Mouse (Mus musculus): ENCODE measurements around the gene Clasp1. TPM values are rescaled to one million over a fixed set of nuclear protein-coding genes. Genes with fewer than 3 reads are reported as not detected.

Gene Clasp1
- 12.1 and 13.4 TPM in 2 replicates for polyA plus RNA-seq (2015; fragmentation: Nextera tagmentation; extraction: Ambion mirVana)

DNA sequence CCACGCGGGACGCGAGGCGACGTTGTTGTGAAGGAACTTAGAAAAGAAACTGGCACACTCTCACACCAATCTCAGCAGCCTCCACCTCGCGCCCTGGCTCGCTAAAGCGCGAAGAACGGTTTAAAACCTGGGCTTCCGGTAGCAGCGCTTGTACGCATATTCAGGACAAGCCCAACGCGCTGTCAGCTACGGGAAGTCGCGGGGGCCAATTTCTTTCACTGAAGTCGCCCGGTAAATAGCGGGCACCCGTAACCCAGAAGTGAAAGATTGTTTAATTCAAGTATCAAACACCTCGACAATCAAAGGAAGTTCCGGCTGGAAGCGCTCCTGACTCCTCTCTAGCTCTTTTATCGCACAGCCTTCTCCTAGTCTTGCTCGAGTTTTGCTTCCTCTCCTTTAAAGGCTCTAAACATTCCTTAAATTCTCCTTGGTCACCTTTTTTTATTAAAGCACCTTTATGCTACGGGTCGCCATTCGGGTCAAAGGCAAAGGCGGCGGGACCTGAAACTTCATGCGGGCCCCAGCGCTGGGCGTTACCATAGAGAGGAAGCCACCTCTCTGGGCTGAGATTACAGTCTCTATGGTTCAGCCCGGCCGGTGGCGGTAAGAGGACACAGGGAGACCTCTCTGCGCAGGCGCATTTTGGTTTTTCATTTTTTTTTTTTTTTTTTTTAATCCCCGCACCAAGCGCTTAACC is at the start of gene Clasp1:
Clasp1 (plus strand) TSS at position 302 of the 697 bp plus-strand sequence.
- peak within 1 kb of the TSS; percentile 95 for H3K27ac ChIP-seq
- no peaks in the 10 kb centered on the region for H3K27me3 ChIP-seq
- peak within 1 kb of the TSS; percentile 96 for H3K9ac ChIP-seq
- H3K4me1 ChIP-seq (replicated peaks): peaks cover 30% of the 10 kb centered on the region
- WGBS (ENCODE audit: insufficient replicate concordance): 0% methylated on average over 44 of the region's 44 CpGs
- ATAC-seq (ENCODE audit: low read depth) (peak; percentile 97), DNase-seq (peak; percentile 91)
- no peaks in the 10 kb centered on the region for H3K36me3 ChIP-seq
- H3K9me3 ChIP-seq (replicated peaks): no peaks in the 10 kb centered on the region
- H3K4me2 ChIP-seq: peak within 1 kb of the TSS; percentile 86
- H3K4me3 ChIP-seq (replicated peaks): peak within 1 kb of the TSS; percentile 95

- no peak overlapping the region for H3K4me3 ChIP-seq (replicated peaks)
- DNase-seq (no peak), ATAC-seq (ENCODE audit: low read depth) (no peak)
- H3K4me1 ChIP-seq (replicated peaks): no peaks in the 10 kb centered on the region
- H3K9ac ChIP-seq: no peak overlapping the region
- WGBS (ENCODE audit: insufficient replicate concordance): 37% methylated on average over 6 of the region's 6 CpGs
- H3K4me2 ChIP-seq: no peak overlapping the region
- H3K27me3 ChIP-seq: no peaks in the 10 kb centered on the region
- no peak overlapping the region for H3K27ac ChIP-seq
- H3K36me3 ChIP-seq: no peaks in the 10 kb centered on the region
- H3K9me3 ChIP-seq (replicated peaks): no peaks in the 10 kb centered on the region
Observed at GRCm38 (mm10) chr1:118343649-118344435, 45.0 kb upstream of the Clasp1 start.

- DNase-seq (no peak), ATAC-seq (ENCODE audit: low read depth) (no peak)
- Histone ChIP-seq H3K4me3 (replicated peaks) (no peak overlapping the region), H3K9ac (no peak overlapping the region), H3K27ac (no peak overlapping the region), H3K9me3 (replicated peaks) (no peaks in the 10 kb centered on the region), H3K27me3 (no peaks in the 10 kb centered on the region), H3K4me1 (replicated peaks) (no peaks in the 10 kb centered on the region), H3K36me3 (no peaks in the 10 kb centered on the region), H3K4me2 (no peak overlapping the region)
- 67% methylated on average over 3 of the region's 3 CpGs for WGBS (ENCODE audit: insufficient replicate concordance)
Observed at GRCm38 (mm10) chr1:118349922-118350321, 38.9 kb upstream of the Clasp1 start.

GRCm38 (mm10) chr1:118359071-118359761 is 29.6 kb upstream of the Clasp1 start:
- no peaks in the 10 kb centered on the region for H3K27me3 ChIP-seq
- DNase-seq (no peak), ATAC-seq (ENCODE audit: low read depth) (no peak)
- no peaks in the 10 kb centered on the region for H3K4me1 ChIP-seq (replicated peaks)
- H3K4me3 ChIP-seq (replicated peaks): no peak overlapping the region
- H3K36me3 ChIP-seq: no peaks in the 10 kb centered on the region
- no peaks in the 10 kb centered on the region for H3K9me3 ChIP-seq (replicated peaks)
- no peak overlapping the region for H3K27ac ChIP-seq
- 56% methylated on average over 6 of the region's 6 CpGs for WGBS (ENCODE audit: insufficient replicate concordance)
- H3K4me2 ChIP-seq: no peak overlapping the region
- H3K9ac ChIP-seq: no peak overlapping the region

GRCm38 (mm10) chr1:118367970-118368369 is 20.9 kb upstream of the Clasp1 start:
- Histone ChIP-seq H3K4me3 (replicated peaks) (no peak overlapping the region), H3K27ac (no peak overlapping the region), H3K9ac (no peak overlapping the region), H3K27me3 (no peaks in the 10 kb centered on the region), H3K9me3 (replicated peaks) (no peaks in the 10 kb centered on the region), H3K36me3 (no peaks in the 10 kb centered on the region), H3K4me1 (replicated peaks) (no peaks in the 10 kb centered on the region), H3K4me2 (no peak overlapping the region)
- 71% methylated on average over 1 of the region's 1 CpGs for WGBS (ENCODE audit: insufficient replicate concordance)
- ATAC-seq (ENCODE audit: low read depth) (no peak), DNase-seq (no peak)

DNA sequence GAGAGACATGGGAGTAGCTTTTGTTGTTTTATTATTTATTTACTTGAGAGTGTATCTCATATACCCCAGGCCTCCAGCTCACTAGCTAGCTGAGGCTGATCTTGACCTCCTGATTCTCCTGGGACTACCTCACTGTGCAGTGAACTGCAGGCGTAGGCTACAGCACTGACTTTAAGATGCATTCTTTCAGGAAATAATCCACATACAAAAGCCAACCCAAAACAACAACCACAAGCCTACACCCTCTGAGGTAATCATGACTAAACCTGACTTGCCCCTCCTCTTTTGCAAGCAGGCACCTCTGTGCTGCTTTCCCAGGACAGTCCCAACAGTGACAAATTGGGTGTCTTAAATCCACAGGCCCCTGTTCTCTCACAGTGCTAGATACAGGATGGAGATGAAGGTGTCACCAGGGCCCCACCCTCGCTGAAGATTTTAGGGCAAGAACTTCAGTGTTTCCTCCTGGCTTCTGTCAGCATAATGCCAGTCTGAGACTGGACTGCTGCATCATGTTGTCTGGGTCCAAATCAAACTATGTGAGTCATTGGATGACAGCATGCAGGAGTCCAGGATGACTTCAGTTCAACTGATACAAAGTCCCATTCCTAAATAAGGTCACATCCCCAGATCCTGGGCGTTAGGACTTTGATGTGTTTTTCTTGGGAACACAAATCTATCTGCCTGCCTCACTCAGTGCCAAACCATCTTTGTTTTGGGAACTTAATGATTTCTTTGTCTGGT is 20.0 kb upstream of the Clasp1 start:
- no peak overlapping the region for H3K9ac ChIP-seq
- H3K4me2 ChIP-seq: no peak overlapping the region
- ATAC-seq (ENCODE audit: low read depth) (no peak), DNase-seq (no peak)
- no peak overlapping the region for H3K27ac ChIP-seq
- H3K9me3 ChIP-seq (replicated peaks): no peaks in the 10 kb centered on the region
- H3K27me3 ChIP-seq: no peaks in the 10 kb centered on the region
- H3K4me3 ChIP-seq (replicated peaks): no peak overlapping the region
- 53% methylated on average over 3 of the region's 3 CpGs for WGBS (ENCODE audit: insufficient replicate concordance)
- H3K4me1 ChIP-seq (replicated peaks): no peaks in the 10 kb centered on the region
- H3K36me3 ChIP-seq: no peaks in the 10 kb centered on the region

- Histone ChIP-seq H3K36me3 (no peaks in the 10 kb centered on the region), H3K27ac (no peak overlapping the region), H3K27me3 (no peaks in the 10 kb centered on the region), H3K4me3 (replicated peaks) (no peak overlapping the region), H3K4me1 (replicated peaks) (no peaks in the 10 kb centered on the region), H3K9ac (no peak overlapping the region), H3K4me2 (no peak overlapping the region), H3K9me3 (replicated peaks) (no peaks in the 10 kb centered on the region)
- 60% methylated on average over 5 of the region's 5 CpGs for WGBS (ENCODE audit: insufficient replicate concordance)
- ATAC-seq (ENCODE audit: low read depth): no peak
- no peak for DNase-seq
Observed at GRCm38 (mm10) chr1:118377784-118378183, 11.1 kb upstream of the Clasp1 start.

- no peaks in the 10 kb centered on the region for H3K4me1 ChIP-seq (replicated peaks)
- H3K9me3 ChIP-seq (replicated peaks): no peaks in the 10 kb centered on the region
- no peak overlapping the region for H3K4me2 ChIP-seq
- DNase-seq (no peak), ATAC-seq (ENCODE audit: low read depth) (no peak; the same call in 1 of the 2 replicates)
- 68% methylated on average over 8 of the region's 8 CpGs for WGBS (ENCODE audit: insufficient replicate concordance)
- no peak overlapping the region for H3K27ac ChIP-seq
- 0 out of 2 replicates have a peak, but pooled peaks cover 2% of the 10 kb centered on the region for H3K36me3 ChIP-seq
- H3K9ac ChIP-seq: no peak overlapping the region
- no peak overlapping the region for H3K4me3 ChIP-seq (replicated peaks)
- H3K27me3 ChIP-seq: no peaks in the 10 kb centered on the region
Observed at GRCm38 (mm10) chr1:118380105-118380786, 8.6 kb upstream of the Clasp1 start.

GRCm38 (mm10) chr1:118388127-118388756 is 616 bp upstream of the Clasp1 start:
- H3K27ac ChIP-seq: peak overlapping the region; percentile 95
- H3K27me3 ChIP-seq: no peaks in the 10 kb centered on the region
- 0 out of 2 replicates have a peak, but pooled peaks cover 2% of the 10 kb centered on the region for H3K36me3 ChIP-seq
- DNase-seq (peak; percentile 47), ATAC-seq (ENCODE audit: low read depth) (no peak; the same call in 1 of the 2 replicates)
- peak overlapping the region; percentile 96 for H3K9ac ChIP-seq
- H3K4me1 ChIP-seq (replicated peaks): peaks cover 30% of the 10 kb centered on the region
- H3K4me2 ChIP-seq: peak overlapping the region; percentile 86
- no peaks in the 10 kb centered on the region for H3K9me3 ChIP-seq (replicated peaks)
- H3K4me3 ChIP-seq (replicated peaks): peak overlapping the region; percentile 95
- under 1% methylated on average over 19 of the region's 19 CpGs for WGBS (ENCODE audit: insufficient replicate concordance)

All from liver, embryonic 13.5 days (tissue).